30 mouse cellular contexts compared by ENCODE assay signal in the genomic region with DNA sequence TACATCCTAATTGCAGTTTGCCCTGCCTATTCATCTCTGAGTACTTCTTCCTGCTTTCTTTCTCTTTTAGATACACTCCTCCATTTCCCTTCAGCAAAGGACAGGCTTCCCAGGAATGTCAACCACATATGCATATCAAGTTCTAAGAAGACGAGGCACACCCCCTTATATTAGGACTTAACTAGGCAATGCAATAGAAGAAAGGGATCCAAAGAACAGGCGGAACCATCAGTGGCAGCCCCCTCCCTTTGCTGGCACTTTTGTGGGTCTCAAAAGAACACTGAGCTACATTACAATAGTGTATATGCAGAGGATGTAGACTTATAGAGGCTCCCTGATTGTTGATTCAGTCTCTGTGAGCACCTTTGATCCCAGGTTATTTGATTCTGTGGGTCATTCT.
"Had no signal": no experiment of that assay in that cellular context is flagged by ENCODE, and none has a peak within 500 bp of the region (broad histone marks: within the 10 kb centered on the region; RNA-seq: fewer than 3 reads in every experiment).

No protein-coding gene starts in this region.

- H3K9me3 ChIP-seq: heart, embryonic 12.5 days; heart, embryonic 13.5 days; heart, embryonic 15.5 days; hindbrain, embryonic 10.5 days; hindbrain, embryonic 12.5 days; hindbrain, embryonic 13.5 days; hindbrain, embryonic 15.5 days; intestine, embryonic 15.5 days; kidney, embryonic 15.5 days had no signal

- H3K36me3 ChIP-seq: heart, embryonic 12.5 days; heart, embryonic 13.5 days; heart, embryonic 15.5 days; hindbrain, embryonic 10.5 days; hindbrain, embryonic 12.5 days; hindbrain, embryonic 13.5 days; hindbrain, embryonic 15.5 days; intestine, embryonic 15.5 days; kidney, embryonic 15.5 days had no signal

- H3K27ac ChIP-seq: heart, embryonic 13.5 days; heart, embryonic 15.5 days; hindbrain, embryonic 10.5 days; hindbrain, embryonic 12.5 days; hindbrain, embryonic 13.5 days; hindbrain, embryonic 14.5 days; hindbrain, embryonic 15.5 days; hindbrain, postnatal 0 days; intestine, embryonic 15.5 days; kidney, embryonic 15.5 days; kidney, postnatal 0 days; layer of hippocampus, adult 2 months; left cerebral cortex, adult 2 months had no signal

- DNase-seq: heart, postnatal 10 days; heart, postnatal 14 days; heart, postnatal 36 days; heart, postnatal 4 days; kidney, adult 11 months; kidney, adult 18-20 months; kidney, adult 2 months; kidney, adult 8-10 months; kidney, adult 9 months; kidney, postnatal 10 days; kidney, postnatal 14 days; kidney, postnatal 25 days; kidney, postnatal 36 days; kidney, postnatal 4 days; layer of hippocampus, adult 9-11 months; layer of hippocampus, postnatal 36 days had no signal

- H3K4me3 ChIP-seq: heart, embryonic 12.5 days; heart, embryonic 13.5 days; heart, embryonic 15.5 days; hindbrain, embryonic 10.5 days; hindbrain, embryonic 12.5 days; hindbrain, embryonic 13.5 days; hindbrain, embryonic 15.5 days; intestine, embryonic 15.5 days; kidney, embryonic 15.5 days; layer of hippocampus, adult 2 months; left cerebral cortex, adult 2 months had no signal

- H3K9ac ChIP-seq: heart, embryonic 12.5 days; heart, embryonic 13.5 days; heart, embryonic 15.5 days; hindbrain, embryonic 12.5 days; hindbrain, embryonic 13.5 days; hindbrain, embryonic 14.5 days; hindbrain, embryonic 15.5 days; intestine, embryonic 15.5 days; kidney, embryonic 15.5 days had no signal

- H3K4me1 ChIP-seq: heart, embryonic 12.5 days; heart, embryonic 13.5 days; heart, embryonic 15.5 days; hindbrain, embryonic 10.5 days; hindbrain, embryonic 12.5 days; hindbrain, embryonic 13.5 days; hindbrain, embryonic 15.5 days; intestine, embryonic 15.5 days; kidney, embryonic 15.5 days had no signal
